Mouse (Mus musculus) neural tube, embryonic 11.5 days (tissue): ENCODE measurements around the gene Ncam1. TPM values are rescaled to one million over a fixed set of nuclear protein-coding genes. Genes with fewer than 3 reads are reported as not detected.

Source experiments
- ATAC-seq: fragments of 200-750 bp; cut with Nextera tagmentation; 2 replicates; pipeline ENCODE4 v1.8.0; 2017; ENCODE audit warnings: moderate number of reproducible peaks, mild to moderate bottlenecking, moderate TSS enrichment, moderate library complexity; ENCODE audit not compliant: insufficient read depth, low FRiP score, low TSS enrichment
- DNase-seq: peaks from one replicate; pipeline ENCODE4 v3.0.0-alpha.2; 2015; ENCODE audit warnings: low spot score
- H3K27ac ChIP-seq: fragments of 300-500 bp; sonication (generic); 2 replicates; pipeline ENCODE4 v1.5.1; 2014; ENCODE audit warnings: low read depth, mild to moderate bottlenecking, low read length
- H3K27me3 ChIP-seq: fragments of 300-500 bp; sonication (generic); 2 replicates; pipeline ENCODE4 v1.6.1; 2014; ENCODE audit warnings: mild to moderate bottlenecking, low read length, mixed read lengths; ENCODE audit not compliant: control insufficient read depth, insufficient read depth
- H3K36me3 ChIP-seq: fragments of 300-500 bp; sonication (generic); 2 replicates; pipeline ENCODE4 v1.6.1; 2014; ENCODE audit warnings: mild to moderate bottlenecking, low read length, moderate library complexity, mixed read lengths; ENCODE audit not compliant: control insufficient read depth, insufficient read depth
- H3K4me1 ChIP-seq: fragments of 300-500 bp; sonication (generic); 2 replicates; pipeline ENCODE4 v1.6.1; 2014; ENCODE audit warnings: low read length, mixed read lengths; ENCODE audit not compliant: control insufficient read depth, insufficient read depth
- H3K4me2 ChIP-seq: fragments of 300-500 bp; sonication (generic); 2 replicates; pipeline ENCODE4 v1.6.1; 2014; ENCODE audit warnings: low read depth, mild to moderate bottlenecking, moderate library complexity
- H3K4me3 ChIP-seq: fragments of 300-500 bp; sonication (generic); 2 replicates; pipeline ENCODE4 v1.5.1; 2014; ENCODE audit warnings: low read depth, low read length
- H3K9ac ChIP-seq: fragments of 300-500 bp; sonication (generic); 2 replicates; pipeline ENCODE4 v1.6.1; 2014; ENCODE audit warnings: mild to moderate bottlenecking, low read length
- H3K9me3 ChIP-seq: fragments of 300-500 bp; sonication (generic); 2 replicates; pipeline ENCODE4 v1.6.1; 2016; ENCODE audit warnings: low read length; ENCODE audit not compliant: control insufficient read depth
- WGBS: fragments of 180-500 bp; shearing (Covaris S2); extraction: QIAGEN DNeasy Blood & Tissue Kit; methylation state at CpG from one replicate; pipeline ENCODE4 v1.1.7; 2014; 5-methylcytosine and 5-hydroxymethylcytosine counted together
- polyA plus RNA-seq: library from polyadenylated mRNA; unstranded; fragments of >200 nt; fragmentation: Nextera tagmentation; extraction: Ambion mirVana; gene quantifications from 2 replicates; pipeline ENCODE4 v1.2.1, GENCODE M21; 2014

Gene Ncam1
- polyA plus RNA-seq: 163 and 193 TPM in 2 replicates

DNA sequence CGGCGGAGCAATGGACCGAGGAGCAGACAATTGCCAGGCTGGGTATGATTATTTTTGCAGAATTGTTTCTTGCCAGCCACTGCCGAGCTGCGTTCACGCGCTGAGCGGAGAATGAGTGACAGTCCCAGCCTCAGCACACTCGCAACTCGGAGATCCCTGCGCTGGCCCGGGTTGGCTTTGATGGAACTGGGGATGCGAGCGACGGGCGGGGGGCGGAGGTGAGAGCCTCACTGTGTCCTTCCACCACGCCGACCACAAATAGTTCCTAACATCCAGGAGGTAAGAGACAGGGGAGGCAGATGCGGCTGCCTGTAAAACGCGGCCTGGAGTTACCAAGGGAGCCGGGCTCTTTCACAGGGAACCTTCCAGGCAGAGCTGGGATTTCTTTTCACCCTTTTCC lies at the start of gene Ncam1:
Ncam1 (minus strand) TSS at position 120 of the 400 bp plus-strand sequence.
- peak within 1 kb of the TSS; percentile 95 for H3K4me3 ChIP-seq
- WGBS: 0% methylated on average over 23 of the region's 23 CpGs
- peak; percentile 60 for ATAC-seq
- peaks cover 6% of the 10 kb centered on the region for H3K4me1 ChIP-seq
- peak within 1 kb of the TSS; percentile 93 for H3K9ac ChIP-seq
- peak; percentile 99 for DNase-seq
- no peaks in the 10 kb centered on the region for H3K36me3 ChIP-seq
- no peaks in the 10 kb centered on the region for H3K9me3 ChIP-seq
- H3K27me3 ChIP-seq: no peaks in the 10 kb centered on the region
- H3K27ac ChIP-seq: peak within 1 kb of the TSS; percentile 85
- H3K4me2 ChIP-seq: peak within 1 kb of the TSS; percentile 84

- no peaks in the 10 kb centered on the region for H3K27me3 ChIP-seq
- no peaks in the 10 kb centered on the region for H3K4me1 ChIP-seq
- no peak for ATAC-seq
- no peak overlapping the region for H3K27ac ChIP-seq
- WGBS: 100% methylated on average over 1 of the region's 1 CpGs
- no peaks in the 10 kb centered on the region for H3K36me3 ChIP-seq
- no peak overlapping the region for H3K4me3 ChIP-seq
- DNase-seq: no peak
- H3K9me3 ChIP-seq: no peaks in the 10 kb centered on the region
- no peak overlapping the region for H3K4me2 ChIP-seq
- no peak overlapping the region for H3K9ac ChIP-seq
These were observed 35.3 kb upstream of the Ncam1 start for GRCm38 (mm10) chr9:49834013-49834412.

- Histone ChIP-seq H3K27me3 (no peaks in the 10 kb centered on the region), H3K4me3 (no peak overlapping the region), H3K36me3 (no peaks in the 10 kb centered on the region), H3K9ac (no peak overlapping the region), H3K4me2 (no peak overlapping the region), H3K27ac (no peak overlapping the region), H3K9me3 (no peaks in the 10 kb centered on the region), H3K4me1 (no peaks in the 10 kb centered on the region)
- ATAC-seq: no peak
- WGBS: 92% methylated on average over 8 of the region's 8 CpGs
- DNase-seq: no peak
These were observed 28.9 kb upstream of the Ncam1 start for GRCm38 (mm10) chr9:49827671-49828070.

GRCm38 (mm10) chr9:49816115-49816650 lies 17.5 kb upstream of the Ncam1 start:
- DNase-seq: peak; percentile 22
- WGBS: 67% methylated on average over 10 of the region's 10 CpGs

DNA sequence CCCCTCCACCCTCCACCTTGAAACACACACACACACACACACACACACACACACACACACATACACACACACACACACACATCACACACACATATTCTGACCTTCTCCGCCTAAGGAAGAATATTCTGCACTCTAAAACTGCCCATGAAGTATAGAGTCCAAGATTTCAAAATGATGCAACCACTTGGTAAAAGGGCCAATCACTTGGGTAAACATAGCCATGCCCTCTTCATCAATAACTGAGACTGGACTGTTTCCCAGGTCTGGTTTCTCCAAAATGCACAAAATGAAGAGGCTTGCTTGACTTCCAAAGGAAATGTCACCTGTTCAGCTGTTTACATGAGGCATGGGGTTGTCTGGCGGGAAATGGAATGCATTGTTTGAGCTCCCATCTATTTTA lies 15.7 kb upstream of the Ncam1 start:
- H3K9ac ChIP-seq: no peak overlapping the region
- 91% methylated on average over 2 of the region's 2 CpGs for WGBS
- no peak for DNase-seq

More at GRCm38 (mm10) chr9:49816115-49816650, 17.5 kb upstream of the Ncam1 start:
- no peak for ATAC-seq
- Histone ChIP-seq H3K27ac (no peak overlapping the region), H3K4me1 (no peaks in the 10 kb centered on the region), H3K36me3 (no peaks in the 10 kb centered on the region), H3K4me3 (no peak overlapping the region), H3K9ac (no peak overlapping the region), H3K9me3 (no peaks in the 10 kb centered on the region), H3K27me3 (no peaks in the 10 kb centered on the region), H3K4me2 (no peak overlapping the region)

DNA sequence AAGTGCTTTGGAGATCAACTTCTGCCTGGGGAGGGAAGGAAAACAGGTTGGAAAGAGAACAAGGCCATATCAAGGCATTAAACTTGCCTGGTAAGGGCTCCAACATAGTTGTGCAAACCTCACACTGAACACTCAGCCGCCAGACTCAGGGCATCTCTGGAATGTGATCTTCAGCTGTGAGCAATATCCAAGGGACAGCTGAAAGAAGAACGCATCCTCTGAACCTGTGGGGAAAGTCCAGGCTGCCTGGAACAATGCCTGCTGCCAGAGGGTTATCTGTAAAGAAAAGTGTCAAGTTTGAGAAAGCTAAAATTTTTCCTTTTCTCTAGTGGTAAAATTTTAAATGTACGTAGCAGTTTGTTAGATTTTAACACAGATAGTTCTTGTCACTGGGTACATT lies 4.5 kb upstream of the Ncam1 start:
- Histone ChIP-seq H3K36me3 (no peaks in the 10 kb centered on the region), H3K9me3 (no peaks in the 10 kb centered on the region), H3K4me1 (no peaks in the 10 kb centered on the region), H3K4me2 (no peak overlapping the region), H3K9ac (no peak overlapping the region), H3K4me3 (no peak overlapping the region), H3K27me3 (no peaks in the 10 kb centered on the region), H3K27ac (no peak overlapping the region)
- ATAC-seq (no peak), DNase-seq (no peak)
- WGBS: 62% methylated on average over 3 of the region's 3 CpGs

More for the DNA sequence above, 15.7 kb upstream of the Ncam1 start:
- no peak overlapping the region for H3K27ac ChIP-seq
- H3K4me1 ChIP-seq: no peaks in the 10 kb centered on the region
- ATAC-seq: no peak
- H3K4me3 ChIP-seq: no peak overlapping the region
- no peaks in the 10 kb centered on the region for H3K27me3 ChIP-seq
- no peaks in the 10 kb centered on the region for H3K9me3 ChIP-seq
- H3K4me2 ChIP-seq: no peak overlapping the region
- H3K36me3 ChIP-seq: no peaks in the 10 kb centered on the region

DNA sequence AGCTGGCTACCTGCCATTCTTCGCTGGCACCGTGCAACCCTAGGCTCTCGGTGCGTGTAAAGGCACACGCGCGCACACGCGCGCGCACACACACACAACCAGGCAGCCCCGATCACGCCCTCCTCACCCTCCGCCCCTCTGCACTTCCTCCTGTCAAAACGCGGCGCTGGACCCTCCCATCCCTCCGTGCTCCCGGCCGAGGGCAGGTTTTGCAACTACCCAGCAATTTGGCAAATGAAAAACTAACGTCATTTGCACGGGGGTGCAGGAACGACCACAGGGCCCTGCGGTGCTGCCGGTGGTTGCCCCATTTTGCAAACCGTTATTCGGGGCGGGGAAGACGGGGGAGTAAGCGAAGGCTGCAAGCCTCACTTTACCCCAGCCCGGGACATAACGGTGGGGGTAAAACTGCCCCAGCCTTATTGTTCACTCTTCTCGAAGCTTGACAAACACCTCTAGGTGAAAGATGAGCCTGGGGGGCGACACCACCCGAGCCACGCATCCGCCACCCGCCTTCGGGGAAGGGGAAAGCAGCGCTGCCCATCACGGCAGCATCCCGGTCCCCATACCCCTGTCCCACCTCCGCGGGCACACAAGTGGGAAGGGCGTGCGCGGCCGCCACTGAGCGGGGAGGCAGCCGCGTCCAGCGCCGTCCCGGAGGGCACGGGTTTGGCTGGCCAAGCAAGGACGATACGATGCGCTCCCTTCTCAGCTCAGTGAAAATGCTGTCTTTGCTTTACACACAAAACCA lies 729 bp downstream of the Ncam1 start:
- no peaks in the 10 kb centered on the region for H3K27me3 ChIP-seq
- H3K9ac ChIP-seq: peak overlapping the region; percentile 93
- H3K4me1 ChIP-seq: peaks cover 6% of the 10 kb centered on the region
- H3K4me3 ChIP-seq: peak overlapping the region; percentile 95
- ATAC-seq (peak; percentile 56), DNase-seq (peak; percentile 77)
- H3K36me3 ChIP-seq: no peaks in the 10 kb centered on the region
- H3K27ac ChIP-seq: peak overlapping the region; percentile 85
- WGBS: under 1% methylated on average over 58 of the region's 58 CpGs
- H3K4me2 ChIP-seq: peak overlapping the region; percentile 84
- no peaks in the 10 kb centered on the region for H3K9me3 ChIP-seq

DNA sequence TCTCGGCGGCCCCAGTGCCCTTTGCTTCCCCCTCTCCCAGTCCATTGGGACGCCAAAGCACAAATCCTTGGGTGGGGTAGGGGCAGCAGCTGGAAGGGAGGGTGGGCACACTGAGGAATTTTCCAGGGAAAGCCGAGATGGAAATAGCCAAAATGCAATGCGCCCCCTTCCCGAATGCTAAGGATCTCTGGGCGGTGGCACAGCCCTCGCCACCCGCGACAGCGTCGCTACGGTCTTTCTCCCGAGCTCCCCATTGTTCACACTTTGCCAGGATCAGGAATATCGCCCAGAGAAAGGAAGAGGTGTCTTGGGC lies 1.3 kb downstream of the Ncam1 start:
- Histone ChIP-seq H3K27me3 (no peaks in the 10 kb centered on the region), H3K36me3 (no peaks in the 10 kb centered on the region), H3K27ac (peak overlapping the region; percentile 85), H3K9me3 (no peaks in the 10 kb centered on the region), H3K4me1 (peaks cover 6% of the 10 kb centered on the region), H3K9ac (peak overlapping the region; percentile 93), H3K4me2 (peak overlapping the region; percentile 84), H3K4me3 (peak overlapping the region; percentile 95)
- 0% methylated on average over 14 of the region's 15 CpGs for WGBS
- ATAC-seq: no peak; the same call in 1 of the 2 replicates
- no peak for DNase-seq
